Mouse (Mus musculus): ENCODE measurements around the gene Rapgef1. TPM values are rescaled to one million over a fixed set of nuclear protein-coding genes. Genes with fewer than 3 reads are reported as not detected.

Rapgef1 gene
- polyA plus RNA-seq, 1 experiment = 44.3 TPM

- no peak for TF ChIP-seq GATA1 (IDR thresholded peaks at IDR 0.05; ENCODE audit: low read length)
Observed at GRCm38 (mm10) chr2:29618926-29619483, 515 bp upstream of the Rapgef1 start.

- TF ChIP-seq GATA1 (IDR thresholded peaks at IDR 0.05; ENCODE audit: low read length) = no peak
Observed at GRCm38 (mm10) chr2:29620301-29620827, 844 bp downstream of the Rapgef1 start.

GRCm38 (mm10) chr2:29621163-29621562 is 1.6 kb downstream of the Rapgef1 start:
- no peak for TF ChIP-seq GATA1 (IDR thresholded peaks at IDR 0.05; ENCODE audit: low read length)

GRCm38 (mm10) chr2:29621636-29622035 is 2.1 kb downstream of the Rapgef1 start:
- TF ChIP-seq GATA1 (IDR thresholded peaks at IDR 0.05; ENCODE audit: low read length) = no peak

GRCm38 (mm10) chr2:29622126-29623005 is 2.8 kb downstream of the Rapgef1 start:
- no peak for TF ChIP-seq GATA1 (IDR thresholded peaks at IDR 0.05; ENCODE audit: low read length)

GRCm38 (mm10) chr2:29623247-29624090 is 3.9 kb downstream of the Rapgef1 start:
- TF ChIP-seq GATA1 (IDR thresholded peaks at IDR 0.05; ENCODE audit: low read length) = no peak

- no peak for TF ChIP-seq GATA1 (IDR thresholded peaks at IDR 0.05; ENCODE audit: low read length)
Observed at GRCm38 (mm10) chr2:29624091-29624608, 4.6 kb downstream of the Rapgef1 start.

- no peak for TF ChIP-seq GATA1 (IDR thresholded peaks at IDR 0.05; ENCODE audit: low read length)
Observed at GRCm38 (mm10) chr2:29624739-29625138, 5.2 kb downstream of the Rapgef1 start.

- no peak for TF ChIP-seq GATA1 (IDR thresholded peaks at IDR 0.05; ENCODE audit: low read length)
Observed at GRCm38 (mm10) chr2:29625573-29626200, 6.2 kb downstream of the Rapgef1 start.

- TF ChIP-seq GATA1 (IDR thresholded peaks at IDR 0.05; ENCODE audit: low read length) = no peak
Observed at GRCm38 (mm10) chr2:29627337-29627736, 7.8 kb downstream of the Rapgef1 start.

GRCm38 (mm10) chr2:29628186-29628585 is 8.7 kb downstream of the Rapgef1 start:
- TF ChIP-seq GATA1 (IDR thresholded peaks at IDR 0.05; ENCODE audit: low read length) = no peak

GRCm38 (mm10) chr2:29628763-29629181 is 9.3 kb downstream of the Rapgef1 start:
- TF ChIP-seq GATA1 (IDR thresholded peaks at IDR 0.05; ENCODE audit: low read length) = no peak

- TF ChIP-seq GATA1 (IDR thresholded peaks at IDR 0.05; ENCODE audit: low read length) = no peak
Observed at GRCm38 (mm10) chr2:29629311-29629710, 9.8 kb downstream of the Rapgef1 start.

GRCm38 (mm10) chr2:29630141-29630771 is 10.7 kb downstream of the Rapgef1 start:
- TF ChIP-seq GATA1 (IDR thresholded peaks at IDR 0.05; ENCODE audit: low read length) = no peak
